Mouse (Mus musculus): Measurements from ENCODE around the gene Cdh18.
A peak's percentile ranks its signal among the peaks of the same experiment; 100 is the strongest.
"Not testable (repeated sequence)": the region's sequence is repeated elsewhere in the genome, so short reads cannot be mapped to it uniquely, and the experiment has no call there.

Gene Cdh18

GRCm38 (mm10) chr15:22947234-22947633 lies 398.4 kb downstream of the Cdh18 start:
- DNase-seq (ENCODE audit: low spot score in 2 of 2): no peak

- DNase-seq (ENCODE audit: low spot score in 2 of 2): no peak
Measured at GRCm38 (mm10) chr15:22969424-22969823, 420.6 kb downstream of the Cdh18 start.

- DNase-seq (ENCODE audit: low spot score in 2 of 2): no peak
Measured at GRCm38 (mm10) chr15:22980136-22980535, 431.3 kb downstream of the Cdh18 start.

- no peak for DNase-seq (ENCODE audit: low spot score in 2 of 2)
Measured at GRCm38 (mm10) chr15:22984647-22985046, 435.8 kb downstream of the Cdh18 start.

GRCm38 (mm10) chr15:23016680-23017079 lies 467.9 kb downstream of the Cdh18 start:
- DNase-seq (ENCODE audit: low spot score in 2 of 2): no peak

- no peak for DNase-seq (ENCODE audit: low spot score in 2 of 2)
Measured at GRCm38 (mm10) chr15:23021151-23021550, 472.3 kb downstream of the Cdh18 start.

- no peak for DNase-seq (ENCODE audit: low spot score in 2 of 2)
Measured at GRCm38 (mm10) chr15:23022635-23023034, 473.8 kb downstream of the Cdh18 start.

- DNase-seq (ENCODE audit: low spot score in 2 of 2): no peak
Measured at GRCm38 (mm10) chr15:23035551-23036207, 486.9 kb downstream of the Cdh18 start.

GRCm38 (mm10) chr15:23036208-23037065 lies 487.6 kb downstream of the Cdh18 start:
- DNase-seq (ENCODE audit: low spot score in 2 of 2): peak; percentile 28 to 61

GRCm38 (mm10) chr15:23037561-23037960 lies 488.7 kb downstream of the Cdh18 start:
- no peak for DNase-seq (ENCODE audit: low spot score in 2 of 2)

- no peak for DNase-seq (ENCODE audit: low spot score in 2 of 2)
Measured at GRCm38 (mm10) chr15:23046127-23046785, 497.4 kb downstream of the Cdh18 start.

GRCm38 (mm10) chr15:23052006-23052405 lies 503.2 kb downstream of the Cdh18 start:
- DNase-seq (ENCODE audit: low spot score in 2 of 2): no peak

GRCm38 (mm10) chr15:23085326-23085725 lies 536.5 kb downstream of the Cdh18 start:
- not testable (repeated sequence) for DNase-seq (ENCODE audit: low spot score in 2 of 2)

GRCm38 (mm10) chr15:23087535-23087934 lies 538.7 kb downstream of the Cdh18 start:
- no peak for DNase-seq (ENCODE audit: low spot score in 2 of 2)

- DNase-seq (ENCODE audit: low spot score in 2 of 2): no peak
Measured at GRCm38 (mm10) chr15:23096601-23097000, 547.8 kb downstream of the Cdh18 start.

- no peak for DNase-seq (ENCODE audit: low spot score in 2 of 2)
Measured at GRCm38 (mm10) chr15:23104668-23105380, 556.0 kb downstream of the Cdh18 start.

- DNase-seq (ENCODE audit: low spot score in 2 of 2): no peak
Measured at GRCm38 (mm10) chr15:23134950-23135715, 586.3 kb downstream of the Cdh18 start.

GRCm38 (mm10) chr15:23136971-23137370 lies 588.1 kb downstream of the Cdh18 start:
- DNase-seq (ENCODE audit: low spot score in 2 of 2): no peak

- not testable (repeated sequence) for DNase-seq (ENCODE audit: low spot score in 2 of 2)
Measured at GRCm38 (mm10) chr15:23142907-23143306, 594.1 kb downstream of the Cdh18 start.

- DNase-seq (ENCODE audit: low spot score in 2 of 2): no peak
Measured at GRCm38 (mm10) chr15:23155883-23156282, 607.1 kb downstream of the Cdh18 start.

- no peak for DNase-seq (ENCODE audit: low spot score in 2 of 2)
Measured at GRCm38 (mm10) chr15:23164869-23165268, 616.0 kb downstream of the Cdh18 start.

All from urinary bladder, postnatal 4 days (tissue).